Mouse (Mus musculus): ENCODE data around the gene Raver1.

The Raver1 gene

GRCm38 (mm10) chr9:21091707-21092320 is at the start of gene Raver1, which contains the start of gene Gm38431:
Gene Raver1 (minus strand): TSS chr9:21092008.
Gene Gm38431 (minus strand): TSS chr9:21091997.
- DNase-seq, result peak; percentile 96 to 99

- no peak for DNase-seq
Measured at GRCm38 (mm10) chr9:21138386-21138785, 46.6 kb upstream of the Raver1 start.

GRCm38 (mm10) chr9:21137229-21137628 is 45.4 kb upstream of the Raver1 start:
- DNase-seq, result peak; percentile 62 to 65

- DNase-seq, result no peak
Measured at GRCm38 (mm10) chr9:21136401-21136800, 44.6 kb upstream of the Raver1 start.

- DNase-seq, result no peak
Measured at GRCm38 (mm10) chr9:21135941-21136381, 44.2 kb upstream of the Raver1 start.

- DNase-seq, result no peak
Measured at GRCm38 (mm10) chr9:21135329-21135890, 43.6 kb upstream of the Raver1 start.

- no peak for DNase-seq
Measured at GRCm38 (mm10) chr9:21134595-21135328, 43.0 kb upstream of the Raver1 start.

- DNase-seq, result no peak
Measured at GRCm38 (mm10) chr9:21133064-21133707, 41.4 kb upstream of the Raver1 start.

- no peak for DNase-seq
Measured at GRCm38 (mm10) chr9:21132102-21132775, 40.4 kb upstream of the Raver1 start.

- DNase-seq, result peak; percentile 87 to 96
Measured at GRCm38 (mm10) chr9:21131059-21131956, 39.5 kb upstream of the Raver1 start, which contains the start of gene Tyk2. Gene Tyk2 (minus strand): TSS chr9:21131243.

GRCm38 (mm10) chr9:21126259-21126627 is 34.4 kb upstream of the Raver1 start:
- no peak for DNase-seq

GRCm38 (mm10) chr9:21125502-21126258 is 33.9 kb upstream of the Raver1 start:
- no peak for DNase-seq

GRCm38 (mm10) chr9:21124837-21125236 is 33.0 kb upstream of the Raver1 start:
- DNase-seq, result no peak

GRCm38 (mm10) chr9:21121483-21121882 is 29.7 kb upstream of the Raver1 start:
- no peak for DNase-seq

GRCm38 (mm10) chr9:21117073-21117472 is 25.3 kb upstream of the Raver1 start:
- DNase-seq, result no peak

- DNase-seq, result no peak
Measured at GRCm38 (mm10) chr9:21115105-21115504, 23.3 kb upstream of the Raver1 start.

GRCm38 (mm10) chr9:21114190-21114589 is 22.4 kb upstream of the Raver1 start:
- DNase-seq, result peak; percentile 36 to 49

- no peak for DNase-seq
Measured at GRCm38 (mm10) chr9:21113751-21114150, 21.9 kb upstream of the Raver1 start.

GRCm38 (mm10) chr9:21107607-21108237 is 15.9 kb upstream of the Raver1 start:
- no peak for DNase-seq

- no peak for DNase-seq
Measured at GRCm38 (mm10) chr9:21105760-21106564, 14.2 kb upstream of the Raver1 start.

All from cerebellum, adult 18-20 months (tissue).